Mouse (Mus musculus): Measurements from ENCODE around the gene Vwa2. TPM values are rescaled to one million over a fixed set of nuclear protein-coding genes. Genes with fewer than 3 reads are reported as not detected.

Vwa2 gene
- polyA plus RNA-seq, 1 experiment, result 0.02 TPM

DNA sequence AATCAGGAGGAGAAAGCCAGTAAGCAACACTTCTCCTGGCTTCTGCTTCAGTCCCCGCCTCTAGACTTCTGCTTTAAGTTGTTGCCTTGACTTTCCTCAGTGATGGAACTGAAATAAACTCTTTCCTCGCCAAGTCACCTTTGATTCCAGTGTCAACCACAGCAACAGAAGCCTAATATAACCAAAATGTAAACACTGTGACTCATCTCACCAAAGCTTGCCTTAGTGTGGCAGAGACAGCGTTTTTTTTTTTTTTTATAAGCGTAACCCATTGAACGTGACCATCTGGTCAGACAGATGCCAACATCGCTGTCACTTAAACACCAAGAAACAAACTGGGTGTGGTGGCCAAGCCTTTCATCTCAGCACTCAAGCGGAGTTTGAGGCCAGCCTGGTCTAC, 68.2 kb downstream of the Vwa2 start:
- Histone ChIP-seq H3K4me3 (ENCODE audit: insufficient read depth, poor library complexity, severe bottlenecking) (no peak overlapping the region), H3ac (ENCODE audit: control insufficient read depth, insufficient read length, low read depth) (no peak overlapping the region), H3K36me3 (ENCODE audit: control insufficient read depth, insufficient read depth) (peaks cover 3% of the 10 kb centered on the region), H3K27me3 (ENCODE audit: control insufficient read depth, insufficient read depth, insufficient read length) (no peaks in the 10 kb centered on the region), H3K79me2 (ENCODE audit: control insufficient read depth, insufficient read depth) (no peaks in the 10 kb centered on the region), H3K79me3 (ENCODE audit: low read depth) (no peaks in the 10 kb centered on the region)
- TF ChIP-seq MAX (IDR thresholded peaks at IDR 0.05) (no peak), MYOD1 (IDR thresholded peaks at IDR 0.05; ENCODE audit: control insufficient read depth, insufficient read length, low read depth) (no peak), CTCF (IDR thresholded peaks at IDR 0.05; ENCODE audit: control insufficient read depth, insufficient read depth, insufficient read length) (no peak), FOSL1 (IDR thresholded peaks at IDR 0.05; ENCODE audit: insufficient read depth, low read length, poor library complexity, severe bottlenecking) (peak; percentile 56), MYOG (IDR thresholded peaks at IDR 0.05; ENCODE audit: control insufficient read depth, extremely low read depth, insufficient read length) (no peak), USF1 (IDR thresholded peaks at IDR 0.05; ENCODE audit: low read depth) (no peak), CEBPB (IDR thresholded peaks at IDR 0.05; ENCODE audit: low read depth) (no peak)

DNA sequence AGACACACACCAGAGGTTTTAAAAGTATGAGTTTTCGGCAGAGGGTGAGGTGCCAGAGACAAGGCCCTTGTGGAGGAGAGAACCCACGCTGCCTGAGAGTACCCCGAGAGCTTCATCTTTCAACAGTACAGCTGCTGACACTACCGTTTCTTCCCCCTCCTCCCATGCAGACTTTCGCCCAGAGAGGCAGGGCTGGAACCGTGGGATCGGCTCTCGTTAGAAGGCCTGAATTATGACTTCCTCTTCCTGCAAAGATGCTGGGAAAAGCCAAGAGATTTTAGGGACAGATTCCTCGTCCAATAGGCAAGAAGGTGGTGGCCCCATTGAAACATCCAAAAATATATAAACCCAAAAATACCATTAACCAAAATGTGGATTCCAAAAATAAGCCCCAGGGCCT, 70.2 kb downstream of the Vwa2 start:
- H3K4me3 ChIP-seq (ENCODE audit: insufficient read depth, poor library complexity, severe bottlenecking), result no peak overlapping the region
- H3ac ChIP-seq (ENCODE audit: control insufficient read depth, insufficient read length, low read depth), result no peak overlapping the region
- TF ChIP-seq CEBPB (IDR thresholded peaks at IDR 0.05; ENCODE audit: low read depth) (no peak), USF1 (IDR thresholded peaks at IDR 0.05; ENCODE audit: low read depth) (no peak), FOSL1 (IDR thresholded peaks at IDR 0.05; ENCODE audit: insufficient read depth, low read length, poor library complexity, severe bottlenecking) (no peak), MAX (IDR thresholded peaks at IDR 0.05) (no peak), CTCF (IDR thresholded peaks at IDR 0.05; ENCODE audit: control insufficient read depth, insufficient read depth, insufficient read length) (no peak), MYOD1 (IDR thresholded peaks at IDR 0.05; ENCODE audit: control insufficient read depth, insufficient read length, low read depth) (no peak), MYOG (IDR thresholded peaks at IDR 0.05; ENCODE audit: control insufficient read depth, extremely low read depth, insufficient read length) (no peak)

GRCm38 (mm10) chr19:56944826-56945225, 70.8 kb downstream of the Vwa2 start:
- H3K79me2 ChIP-seq (ENCODE audit: control insufficient read depth, insufficient read depth), result no peaks in the 10 kb centered on the region
- no peaks in the 10 kb centered on the region for H3K27me3 ChIP-seq (ENCODE audit: control insufficient read depth, insufficient read depth, insufficient read length)
- H3K4me3 ChIP-seq (ENCODE audit: insufficient read depth, poor library complexity, severe bottlenecking), result no peak overlapping the region
- no peaks in the 10 kb centered on the region for H3K79me3 ChIP-seq (ENCODE audit: low read depth)
- no peaks in the 10 kb centered on the region for H3K36me3 ChIP-seq (ENCODE audit: control insufficient read depth, insufficient read depth)
- no peak overlapping the region for H3ac ChIP-seq (ENCODE audit: control insufficient read depth, insufficient read length, low read depth)
- TF ChIP-seq FOSL1 (IDR thresholded peaks at IDR 0.05; ENCODE audit: insufficient read depth, low read length, poor library complexity, severe bottlenecking) (no peak), MYOG (IDR thresholded peaks at IDR 0.05; ENCODE audit: control insufficient read depth, extremely low read depth, insufficient read length) (no peak), USF1 (IDR thresholded peaks at IDR 0.05; ENCODE audit: low read depth) (no peak), MAX (IDR thresholded peaks at IDR 0.05) (no peak), CEBPB (IDR thresholded peaks at IDR 0.05; ENCODE audit: low read depth) (no peak), MYOD1 (IDR thresholded peaks at IDR 0.05; ENCODE audit: control insufficient read depth, insufficient read length, low read depth) (no peak), CTCF (IDR thresholded peaks at IDR 0.05; ENCODE audit: control insufficient read depth, insufficient read depth, insufficient read length) (no peak)

More for the DNA sequence above, 70.2 kb downstream of the Vwa2 start:
- Histone ChIP-seq H3K36me3 (ENCODE audit: control insufficient read depth, insufficient read depth) (no peaks in the 10 kb centered on the region), H3K27me3 (ENCODE audit: control insufficient read depth, insufficient read depth, insufficient read length) (no peaks in the 10 kb centered on the region), H3K79me3 (ENCODE audit: low read depth) (no peaks in the 10 kb centered on the region), H3K79me2 (ENCODE audit: control insufficient read depth, insufficient read depth) (no peaks in the 10 kb centered on the region)

DNA sequence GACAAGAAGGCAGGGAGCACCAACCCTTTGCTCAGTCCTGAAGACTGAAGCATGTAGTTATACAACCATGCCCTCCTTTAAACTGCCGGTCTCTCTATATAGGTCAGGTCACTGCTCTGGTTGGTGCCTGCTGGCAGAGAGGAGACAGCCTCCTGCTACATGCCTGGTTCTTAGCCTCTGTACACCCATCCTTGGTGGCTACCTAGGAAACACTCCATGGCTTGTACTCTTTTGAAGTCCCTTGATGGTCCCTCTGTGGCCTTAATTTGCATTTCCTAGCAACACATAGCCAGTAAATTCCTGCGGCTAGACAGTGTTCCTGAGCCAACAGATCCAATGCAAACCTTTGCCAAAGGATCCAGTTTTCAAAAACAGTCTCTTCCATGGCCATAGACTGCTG, 71.6 kb downstream of the Vwa2 start:
- Histone ChIP-seq H3K4me3 (ENCODE audit: insufficient read depth, poor library complexity, severe bottlenecking) (no peak overlapping the region), H3K27me3 (ENCODE audit: control insufficient read depth, insufficient read depth, insufficient read length) (no peaks in the 10 kb centered on the region), H3K79me2 (ENCODE audit: control insufficient read depth, insufficient read depth) (no peaks in the 10 kb centered on the region), H3K36me3 (ENCODE audit: control insufficient read depth, insufficient read depth) (no peaks in the 10 kb centered on the region), H3K79me3 (ENCODE audit: low read depth) (no peaks in the 10 kb centered on the region), H3ac (ENCODE audit: control insufficient read depth, insufficient read length, low read depth) (no peak overlapping the region)
- no peak for TF ChIP-seq MYOD1 (IDR thresholded peaks at IDR 0.05; ENCODE audit: control insufficient read depth, insufficient read length, low read depth)
- TF ChIP-seq FOSL1 (IDR thresholded peaks at IDR 0.05; ENCODE audit: insufficient read depth, low read length, poor library complexity, severe bottlenecking), result no peak
- TF ChIP-seq USF1 (IDR thresholded peaks at IDR 0.05; ENCODE audit: low read depth), result no peak
- TF ChIP-seq MYOG (IDR thresholded peaks at IDR 0.05; ENCODE audit: control insufficient read depth, extremely low read depth, insufficient read length), result no peak
- no peak for TF ChIP-seq CEBPB (IDR thresholded peaks at IDR 0.05; ENCODE audit: low read depth)

DNA sequence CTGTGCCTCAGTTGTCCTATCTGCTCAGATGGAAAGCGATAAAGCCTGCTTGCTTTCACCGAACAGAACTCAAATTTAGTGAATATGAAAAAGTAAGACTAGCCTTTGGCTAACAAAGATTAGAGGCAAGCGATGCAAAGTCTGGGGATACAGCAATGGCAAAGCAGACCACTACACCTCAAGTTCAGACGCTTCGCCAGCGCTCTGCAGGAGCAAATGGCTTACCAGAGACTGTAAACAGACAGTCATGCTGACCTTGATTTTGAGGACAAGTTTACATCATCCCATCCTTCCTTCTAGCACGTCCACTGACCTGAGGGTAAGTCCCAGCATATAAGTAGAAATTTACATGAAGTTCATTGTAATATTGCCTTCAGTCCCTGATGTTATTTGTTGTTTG, 72.2 kb downstream of the Vwa2 start:
- H3K27me3 ChIP-seq (ENCODE audit: control insufficient read depth, insufficient read depth, insufficient read length), result no peaks in the 10 kb centered on the region
- no peaks in the 10 kb centered on the region for H3K79me2 ChIP-seq (ENCODE audit: control insufficient read depth, insufficient read depth)
- TF ChIP-seq MYOD1 (IDR thresholded peaks at IDR 0.05; ENCODE audit: control insufficient read depth, insufficient read length, low read depth), result no peak
- TF ChIP-seq CTCF (IDR thresholded peaks at IDR 0.05; ENCODE audit: control insufficient read depth, insufficient read depth, insufficient read length), result no peak
- TF ChIP-seq FOSL1 (IDR thresholded peaks at IDR 0.05; ENCODE audit: insufficient read depth, low read length, poor library complexity, severe bottlenecking), result no peak
- TF ChIP-seq MYOG (IDR thresholded peaks at IDR 0.05; ENCODE audit: control insufficient read depth, extremely low read depth, insufficient read length), result no peak
- no peak for TF ChIP-seq MAX (IDR thresholded peaks at IDR 0.05)
- no peak for TF ChIP-seq CEBPB (IDR thresholded peaks at IDR 0.05; ENCODE audit: low read depth)
- no peak for TF ChIP-seq USF1 (IDR thresholded peaks at IDR 0.05; ENCODE audit: low read depth)
- H3K36me3 ChIP-seq (ENCODE audit: control insufficient read depth, insufficient read depth), result no peaks in the 10 kb centered on the region
- no peak overlapping the region for H3K4me3 ChIP-seq (ENCODE audit: insufficient read depth, poor library complexity, severe bottlenecking)
- no peaks in the 10 kb centered on the region for H3K79me3 ChIP-seq (ENCODE audit: low read depth)
- no peak overlapping the region for H3ac ChIP-seq (ENCODE audit: control insufficient read depth, insufficient read length, low read depth)

- Histone ChIP-seq H3K79me3 (ENCODE audit: low read depth) (no peaks in the 10 kb centered on the region), H3K36me3 (ENCODE audit: control insufficient read depth, insufficient read depth) (no peaks in the 10 kb centered on the region)
- TF ChIP-seq USF1 (IDR thresholded peaks at IDR 0.05; ENCODE audit: low read depth) (no peak), CTCF (IDR thresholded peaks at IDR 0.05; ENCODE audit: control insufficient read depth, insufficient read depth, insufficient read length) (no peak), CEBPB (IDR thresholded peaks at IDR 0.05; ENCODE audit: low read depth) (no peak), MYOD1 (IDR thresholded peaks at IDR 0.05; ENCODE audit: control insufficient read depth, insufficient read length, low read depth) (no peak), MYOG (IDR thresholded peaks at IDR 0.05; ENCODE audit: control insufficient read depth, extremely low read depth, insufficient read length) (no peak), FOSL1 (IDR thresholded peaks at IDR 0.05; ENCODE audit: insufficient read depth, low read length, poor library complexity, severe bottlenecking) (no peak), MAX (IDR thresholded peaks at IDR 0.05) (no peak)
These were observed 72.7 kb downstream of the Vwa2 start for GRCm38 (mm10) chr19:56946727-56947126.

More at GRCm38 (mm10) chr19:56946727-56947126, 72.7 kb downstream of the Vwa2 start:
- no peaks in the 10 kb centered on the region for H3K79me2 ChIP-seq (ENCODE audit: control insufficient read depth, insufficient read depth)
- no peak overlapping the region for H3K4me3 ChIP-seq (ENCODE audit: insufficient read depth, poor library complexity, severe bottlenecking)
- H3K27me3 ChIP-seq (ENCODE audit: control insufficient read depth, insufficient read depth, insufficient read length), result no peaks in the 10 kb centered on the region
- no peak overlapping the region for H3ac ChIP-seq (ENCODE audit: control insufficient read depth, insufficient read length, low read depth)

All from C2C12 (cell line).